Mouse (Mus musculus) forebrain, embryonic 14.5 days (tissue): ENCODE measurements around the gene Ccdc162. TPM values are rescaled to one million over a fixed set of nuclear protein-coding genes. Genes with fewer than 3 reads are reported as not detected.
"Not testable (repeated sequence)": the region's sequence is repeated elsewhere in the genome, so short reads cannot be mapped to it uniquely, and the experiment has no call there.

Source experiments
- ATAC-seq: fragments of 200-750 bp; cut with Nextera tagmentation; 2 replicates; pipeline ENCODE4 v1.8.0; 2017; ENCODE audit warnings: mild to moderate bottlenecking, moderate library complexity
- DNase-seq: peaks from one replicate; pipeline ENCODE4 v3.0.0-alpha.2; 2015; ENCODE audit warnings: low spot score
- H3K27ac ChIP-seq: fragments of 300-500 bp; sonication (generic); 2 replicates; pipeline ENCODE4 v1.5.1; 2014; ENCODE audit warnings: low read depth, mild to moderate bottlenecking, control low read depth, low read length, moderate library complexity
- H3K27me3 ChIP-seq: fragments of 300-500 bp; sonication (generic); replicated peaks from 2 replicates; pipeline ENCODE4 v1.6.1; 2014; ENCODE audit warnings: low read length, control low read depth, mixed read lengths; ENCODE audit not compliant: control insufficient read depth, insufficient read depth
- H3K36me3 ChIP-seq: fragments of 300-500 bp; sonication (generic); 2 replicates; pipeline ENCODE4 v1.6.1; 2014; ENCODE audit warnings: low read length, control low read depth; ENCODE audit not compliant: control insufficient read depth, insufficient read depth
- H3K4me1 ChIP-seq: fragments of 300-500 bp; sonication (generic); 2 replicates; pipeline ENCODE4 v1.6.1; 2014; ENCODE audit warnings: antibody characterized with exemption, low read length, control low read depth; ENCODE audit not compliant: control insufficient read depth, insufficient read depth
- H3K4me2 ChIP-seq: fragments of 300-500 bp; sonication (generic); 2 replicates; pipeline ENCODE4 v1.6.1; 2014; ENCODE audit warnings: mild to moderate bottlenecking, control low read depth, low read length
- H3K4me3 ChIP-seq: fragments of 300-500 bp; sonication (generic); 2 replicates; pipeline ENCODE4 v1.5.1; 2014; ENCODE audit warnings: low read depth, low read length, control low read depth
- H3K9ac ChIP-seq: fragments of 300-500 bp; sonication (generic); 2 replicates; pipeline ENCODE4 v1.6.1; 2014; ENCODE audit warnings: mild to moderate bottlenecking, low read length, control low read depth, moderate library complexity
- H3K9me3 ChIP-seq: fragments of 300-500 bp; sonication (generic); replicated peaks from 2 replicates; pipeline ENCODE4 v1.6.1; 2016; ENCODE audit warnings: low read length, control low read depth, mixed read lengths; ENCODE audit not compliant: control insufficient read depth
- WGBS: fragments of 180-500 bp; shearing (Covaris S2); extraction: QIAGEN DNeasy Blood & Tissue Kit; methylation state at CpG from one replicate; pipeline ENCODE4 v1.1.7; 2014; 5-methylcytosine and 5-hydroxymethylcytosine counted together
- polyA plus RNA-seq: library from polyadenylated mRNA; unstranded; fragments of >200 nt; fragmentation: Nextera tagmentation; extraction: Ambion mirVana; gene quantifications from 2 replicates; pipeline ENCODE4 v1.2.1, GENCODE M21; 2014

Gene Ccdc162
- polyA plus RNA-seq, 1 experiment from 2014 or later = 0.66 TPM

- no peaks in the 10 kb centered on the region for H3K4me1 ChIP-seq
- no peaks in the 10 kb centered on the region for H3K27me3 ChIP-seq
- ATAC-seq = no peak
- DNase-seq = no peak
- H3K27ac ChIP-seq = no peak overlapping the region
- H3K4me3 ChIP-seq = no peak overlapping the region
- H3K9ac ChIP-seq = no peak overlapping the region
- WGBS = 81% methylated on average over 5 of the region's 5 CpGs
- no peaks in the 10 kb centered on the region for H3K9me3 ChIP-seq
- no peak overlapping the region for H3K4me2 ChIP-seq
- no peaks in the 10 kb centered on the region for H3K36me3 ChIP-seq
Measured at GRCm38 (mm10) chr10:41670196-41670595, 46.2 kb downstream of the Ccdc162 start.

- Histone ChIP-seq H3K4me3 (no peak overlapping the region), H3K27me3 (no peaks in the 10 kb centered on the region), H3K36me3 (no peaks in the 10 kb centered on the region), H3K4me1 (no peaks in the 10 kb centered on the region), H3K9me3 (no peaks in the 10 kb centered on the region), H3K27ac (no peak overlapping the region), H3K9ac (no peak overlapping the region), H3K4me2 (no peak overlapping the region)
- ATAC-seq (no peak), DNase-seq (no peak)
- WGBS = 87% methylated on average over 1 of the region's 1 CpGs
Measured at GRCm38 (mm10) chr10:41665498-41665897, 50.9 kb downstream of the Ccdc162 start.

- not testable (repeated sequence) for H3K4me2 ChIP-seq, H3K36me3 ChIP-seq, H3K27ac ChIP-seq, H3K9ac ChIP-seq, H3K9me3 ChIP-seq, H3K4me3 ChIP-seq, ATAC-seq, H3K27me3 ChIP-seq, H3K4me1 ChIP-seq, DNase-seq
- WGBS = 88% methylated on average over 6 of the region's 6 CpGs
Measured at GRCm38 (mm10) chr10:41659671-41660070, 56.8 kb downstream of the Ccdc162 start.

GRCm38 (mm10) chr10:41655684-41656083 is 60.8 kb downstream of the Ccdc162 start:
- H3K9ac ChIP-seq, H3K27me3 ChIP-seq, H3K4me2 ChIP-seq, H3K4me3 ChIP-seq, ATAC-seq, H3K36me3 ChIP-seq, H3K9me3 ChIP-seq, DNase-seq, H3K27ac ChIP-seq: not testable (repeated sequence)
- H3K4me1 ChIP-seq = peaks cover 11% of the 10 kb centered on the region; the same call in 1 of the 2 replicates

GRCm38 (mm10) chr10:41652988-41653387 is 63.4 kb downstream of the Ccdc162 start:
- Histone ChIP-seq H3K9ac (no peak overlapping the region), H3K36me3 (no peaks in the 10 kb centered on the region), H3K4me1 (peaks cover 11% of the 10 kb centered on the region; the same call in 1 of the 2 replicates), H3K4me3 (no peak overlapping the region), H3K9me3 (no peaks in the 10 kb centered on the region), H3K4me2 (no peak overlapping the region), H3K27me3 (no peaks in the 10 kb centered on the region), H3K27ac (no peak overlapping the region)
- no peak for ATAC-seq
- 82% methylated on average over 7 of the region's 7 CpGs for WGBS
- no peak for DNase-seq

- Histone ChIP-seq H3K4me1 (peaks cover 11% of the 10 kb centered on the region; the same call in 1 of the 2 replicates), H3K4me2 (no peak overlapping the region), H3K4me3 (no peak overlapping the region), H3K36me3 (no peaks in the 10 kb centered on the region), H3K9ac (no peak overlapping the region), H3K27ac (no peak overlapping the region), H3K27me3 (no peaks in the 10 kb centered on the region), H3K9me3 (no peaks in the 10 kb centered on the region)
- peak; percentile 77 for DNase-seq
- ATAC-seq = peak; percentile 72
- WGBS = 38% methylated on average over 6 of the region's 6 CpGs
Measured at GRCm38 (mm10) chr10:41652094-41652775, 64.2 kb downstream of the Ccdc162 start.

- 64% methylated on average over 3 of the region's 3 CpGs for WGBS
- no peak for DNase-seq
- H3K9me3 ChIP-seq = no peaks in the 10 kb centered on the region
Measured at GRCm38 (mm10) chr10:41651532-41651931, 64.9 kb downstream of the Ccdc162 start.

GRCm38 (mm10) chr10:41649186-41649585 is 67.2 kb downstream of the Ccdc162 start:
- no peaks in the 10 kb centered on the region for H3K36me3 ChIP-seq
- DNase-seq (no peak), ATAC-seq (no peak)
- no peak overlapping the region for H3K9ac ChIP-seq
- no peak overlapping the region for H3K27ac ChIP-seq
- H3K4me1 ChIP-seq = peaks cover 11% of the 10 kb centered on the region; the same call in 1 of the 2 replicates
- H3K9me3 ChIP-seq = no peaks in the 10 kb centered on the region
- no peak overlapping the region for H3K4me3 ChIP-seq
- no peak overlapping the region for H3K4me2 ChIP-seq
- no peaks in the 10 kb centered on the region for H3K27me3 ChIP-seq
- 87% methylated on average over 4 of the region's 5 CpGs for WGBS

More at GRCm38 (mm10) chr10:41651532-41651931, 64.9 kb downstream of the Ccdc162 start:
- peaks cover 11% of the 10 kb centered on the region; the same call in 1 of the 2 replicates for H3K4me1 ChIP-seq
- no peak overlapping the region for H3K27ac ChIP-seq
- H3K36me3 ChIP-seq = no peaks in the 10 kb centered on the region
- no peak overlapping the region for H3K4me3 ChIP-seq
- no peak overlapping the region for H3K9ac ChIP-seq
- no peak for ATAC-seq
- no peaks in the 10 kb centered on the region for H3K27me3 ChIP-seq
- no peak overlapping the region for H3K4me2 ChIP-seq

GRCm38 (mm10) chr10:41638776-41639175 is 77.7 kb downstream of the Ccdc162 start:
- WGBS = 70% methylated on average over 3 of the region's 3 CpGs
- no peak for ATAC-seq
- no peaks in the 10 kb centered on the region for H3K9me3 ChIP-seq

More at GRCm38 (mm10) chr10:41638776-41639175, 77.7 kb downstream of the Ccdc162 start:
- no peaks in the 10 kb centered on the region for H3K4me1 ChIP-seq
- H3K4me2 ChIP-seq = no peak overlapping the region
- no peak overlapping the region for H3K4me3 ChIP-seq
- DNase-seq = no peak
- no peak overlapping the region for H3K27ac ChIP-seq
- no peak overlapping the region for H3K9ac ChIP-seq
- no peaks in the 10 kb centered on the region for H3K27me3 ChIP-seq
- no peaks in the 10 kb centered on the region for H3K36me3 ChIP-seq
